Mouse (Mus musculus): ENCODE measurements around the gene Bloc1s1. TPM values are rescaled to one million over a fixed set of nuclear protein-coding genes. Genes with fewer than 3 reads are reported as not detected.

Gene Bloc1s1
- 315 and 318 TPM in 2 replicates for polyA plus RNA-seq (2012; rRNA removed)

DNA sequence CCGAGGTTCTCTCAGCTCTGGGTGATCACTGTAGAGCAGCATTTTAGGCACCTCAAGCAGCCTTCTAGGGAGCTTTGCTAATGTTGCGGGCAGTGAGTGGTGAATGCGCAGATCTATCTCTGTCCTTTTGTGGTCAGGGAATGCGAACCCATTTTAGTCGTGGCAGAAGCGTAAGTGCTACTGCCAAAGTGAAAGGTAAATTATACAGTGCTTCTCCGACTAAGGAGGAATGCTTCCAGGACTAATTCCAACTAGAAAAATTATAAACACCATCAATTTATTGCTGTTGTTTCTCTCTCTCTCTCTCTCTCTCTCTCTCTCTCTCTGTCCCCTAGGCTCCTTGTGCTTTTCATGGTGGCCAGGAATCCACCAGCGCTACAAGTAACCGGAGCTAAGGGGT is at the start of gene Bloc1s1:
Gene Bloc1s1, minus strand, starts transcription at position 101 of the 400 bp plus-strand sequence.

DNA sequence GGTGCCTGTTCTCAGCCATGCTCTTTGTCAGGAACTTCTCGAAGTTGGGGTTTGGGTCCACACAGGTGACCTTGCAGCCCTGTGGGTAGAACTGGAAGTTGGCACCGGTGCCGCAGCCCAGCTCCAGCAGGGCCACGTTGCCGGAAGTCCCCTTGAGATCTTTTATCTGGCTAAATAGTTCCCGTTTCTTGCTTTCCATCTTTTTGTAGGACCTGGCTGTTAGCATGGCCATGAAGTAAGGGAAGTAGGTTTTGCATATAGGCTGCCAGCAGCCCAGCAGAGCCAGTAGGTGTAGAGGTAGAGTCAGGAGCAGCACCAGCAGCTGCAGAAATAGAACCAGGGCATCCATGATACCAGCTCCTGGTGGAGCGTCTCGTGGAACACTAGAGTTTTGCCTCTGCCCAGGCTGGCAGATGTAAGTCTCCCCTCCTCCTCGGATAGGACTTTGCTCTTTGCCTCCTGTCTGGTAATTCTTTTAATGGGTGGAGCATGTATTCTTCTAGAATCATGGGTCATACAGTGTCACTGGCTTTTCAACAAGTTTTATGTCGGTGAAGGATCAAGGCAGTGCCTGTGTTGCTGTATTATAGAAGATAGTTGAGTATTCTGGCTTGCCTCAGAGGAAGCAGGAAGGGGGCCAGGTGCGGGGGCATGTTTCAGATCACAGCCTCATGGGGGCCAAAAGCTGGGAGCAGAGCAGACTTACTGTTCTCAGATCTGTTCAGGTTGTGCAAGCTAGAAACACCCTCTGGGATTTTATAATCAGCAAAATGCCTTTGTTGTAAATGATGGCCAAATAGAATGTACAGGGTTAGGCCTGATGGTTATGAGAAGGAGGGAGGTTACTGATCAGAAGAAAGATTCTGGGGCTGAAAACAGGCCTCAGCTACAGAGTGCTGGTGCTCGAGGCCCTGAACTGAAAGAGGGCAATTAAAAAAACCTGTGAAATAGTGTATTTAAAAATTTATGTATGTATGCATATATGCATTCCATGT is 37.1 kb upstream of the Bloc1s1 start, which contains the start of gene Mettl7b:
Gene Mettl7b, minus strand, starts transcription at position 399 of the 995 bp plus-strand sequence.

DNA sequence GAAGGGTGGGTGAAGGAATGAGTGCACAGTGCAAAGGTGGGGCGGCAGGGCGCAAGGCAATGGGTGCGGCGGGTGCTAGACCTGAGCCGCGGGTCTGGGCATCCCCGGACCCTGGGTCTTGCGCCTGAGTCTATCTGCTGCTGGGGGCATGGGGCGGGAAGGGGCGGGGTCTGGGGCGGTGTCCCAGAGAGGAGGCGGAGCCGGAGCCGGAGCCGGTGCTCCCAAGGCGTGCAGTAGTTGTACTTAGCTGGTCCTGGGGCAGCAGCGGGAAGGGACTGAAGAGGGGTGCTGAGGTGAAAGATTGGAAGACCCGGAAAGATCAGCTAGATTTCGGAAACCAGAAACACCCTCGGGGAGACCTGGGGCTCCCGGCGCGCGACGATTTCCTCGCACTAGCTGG is 9.7 kb upstream of the Bloc1s1 start, which contains the start of gene Itga7:
Gene Itga7, plus strand, starts transcription at position 245 of the 400 bp plus-strand sequence.

DNA sequence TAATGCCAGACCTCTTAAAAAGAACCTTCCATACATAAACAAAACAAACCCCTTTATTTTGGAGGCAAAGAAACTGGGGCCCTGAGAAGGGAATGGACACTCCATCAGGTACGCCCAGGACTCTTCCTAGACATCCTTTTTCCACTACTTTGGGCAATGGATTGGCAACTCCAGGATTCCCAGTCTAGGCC is 1.1 kb downstream of the Bloc1s1 start, which contains the start of gene Rdh5:
Gene Rdh5, minus strand, starts transcription at position 67 of the 191 bp plus-strand sequence.

DNA sequence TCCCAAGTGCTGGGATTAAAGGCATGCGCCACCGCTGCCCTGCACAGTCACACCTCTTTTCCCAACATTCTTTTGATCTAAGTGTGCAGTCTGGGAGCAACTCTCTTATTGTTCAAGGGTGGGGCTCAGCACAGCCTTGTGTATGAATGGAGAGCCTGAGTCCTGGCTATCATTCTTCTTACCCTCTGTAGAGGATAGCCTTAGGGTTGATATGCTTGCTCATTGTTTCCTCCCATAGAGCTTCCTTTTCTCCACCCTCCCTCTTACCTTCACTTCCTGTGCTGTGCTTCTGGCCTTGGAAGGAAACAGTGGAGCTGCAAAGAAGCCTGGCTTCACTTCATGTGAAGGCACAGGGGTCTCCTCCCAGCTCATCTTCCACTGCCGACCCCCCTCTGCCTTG is 23.1 kb downstream of the Bloc1s1 start, which contains the start of gene Cd63:
Gene Cd63, plus strand, starts transcription at position 292 of the 400 bp plus-strand sequence.

DNA sequence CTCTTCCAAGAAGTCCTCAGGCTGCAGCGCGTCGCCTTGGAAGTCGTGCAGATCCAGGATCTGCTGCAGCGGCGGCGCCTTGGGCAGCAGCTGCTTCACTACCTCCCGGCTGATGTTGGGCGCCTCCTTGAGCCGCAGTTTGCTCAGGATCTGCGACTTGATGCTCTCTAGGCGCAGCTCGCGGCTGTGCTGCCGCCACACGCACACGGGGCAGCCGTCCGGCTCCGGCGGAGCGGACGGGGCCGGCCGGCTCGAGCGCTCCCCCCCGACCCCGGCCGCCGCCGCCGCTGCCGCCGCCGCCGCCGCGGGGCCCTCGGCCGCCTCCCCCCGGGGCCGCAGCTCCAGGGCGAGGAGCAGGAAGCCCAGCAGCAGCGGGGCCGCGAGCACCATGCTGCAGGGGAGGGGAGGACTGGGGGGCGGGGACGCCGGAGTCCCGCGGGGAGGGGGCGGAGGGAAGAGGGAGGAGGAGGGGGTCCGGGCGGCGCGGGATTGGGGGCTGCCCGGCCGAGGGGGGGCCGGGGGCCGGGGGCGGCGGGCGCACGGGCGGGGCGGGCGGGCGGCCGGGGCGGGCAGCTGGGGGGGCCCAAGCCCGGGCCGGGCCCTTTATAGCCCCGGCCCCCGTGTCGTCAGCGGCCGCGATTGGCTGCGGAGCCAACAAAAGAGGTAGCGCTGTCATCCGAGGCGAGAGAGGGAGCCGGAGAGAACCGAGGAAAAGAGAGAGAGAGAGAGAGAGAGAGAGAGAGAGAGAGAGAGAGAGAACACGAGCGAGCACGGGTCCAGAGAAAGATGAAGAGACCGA is 32.3 kb downstream of the Bloc1s1 start, which contains the start of gene Gdf11:
Gene Gdf11, minus strand, starts transcription at position 423 of the 799 bp plus-strand sequence.

Other genes with a start within 250 kb of the Bloc1s1 start
- gene Suox, start 250.0 kb downstream of the Bloc1s1 start, polyA plus RNA-seq (2012; rRNA removed): 11.9 and 12.8 TPM in 2 replicates
- 99.1 and 109 TPM in 2 replicates for gene Rab5b, start 227.8 kb downstream of the Bloc1s1 start, polyA plus RNA-seq (2012; rRNA removed)
- 0.32 and 2.9 TPM in 2 replicates for gene Pmel, start 219.8 kb downstream of the Bloc1s1 start, polyA plus RNA-seq (2012; rRNA removed)
- 42.0 and 48.0 TPM in 2 replicates for gene Cdk2, start 219.0 kb downstream of the Bloc1s1 start, polyA plus RNA-seq (2012; rRNA removed)
- gene Dgka, start 179.2 kb downstream of the Bloc1s1 start, polyA plus RNA-seq (2012; rRNA removed): 9.1 and 13.5 TPM in 2 replicates
- 67.1 and 67.8 TPM in 2 replicates for gene Pym1, start 176.1 kb downstream of the Bloc1s1 start, polyA plus RNA-seq (2012; rRNA removed)
- gene Mmp19, start 133.1 kb downstream of the Bloc1s1 start, polyA plus RNA-seq (2012; rRNA removed): 0.69 and 0.94 TPM in 2 replicates
- 27.9 and 30.6 TPM in 2 replicates for gene Dnajc14, start 120.0 kb downstream of the Bloc1s1 start, polyA plus RNA-seq (2012; rRNA removed)
- 25.4 and 29.3 TPM in 2 replicates for gene Tmem198b, start 119.7 kb downstream of the Bloc1s1 start, polyA plus RNA-seq (2012; rRNA removed)
- gene Sarnp, start 106.7 kb downstream of the Bloc1s1 start, polyA plus RNA-seq (2012; rRNA removed): 110 and 120 TPM in 2 replicates
- gene Ormdl2, start 102.4 kb downstream of the Bloc1s1 start, polyA plus RNA-seq (2012; rRNA removed): 28.1 and 30.3 TPM in 2 replicates
- gene Gdf11, start 32.3 kb downstream of the Bloc1s1 start, polyA plus RNA-seq (2012; rRNA removed): 13.5 and 14.0 TPM in 2 replicates
- gene Cd63, start 23.0 kb downstream of the Bloc1s1 start, polyA plus RNA-seq (2012; rRNA removed): 92.6 and 159 TPM in 2 replicates
- gene Rdh5, start 1.1 kb downstream of the Bloc1s1 start, polyA plus RNA-seq (2012; rRNA removed): 17.9 and 20.8 TPM in 2 replicates
- 4.4 and 11.0 TPM in 2 replicates for gene Itga7, start 9.8 kb upstream of the Bloc1s1 start, polyA plus RNA-seq (2012; rRNA removed)
- gene Mettl7b, start 37.0 kb upstream of the Bloc1s1 start, polyA plus RNA-seq (2012; rRNA removed): not detected in 2 replicates
- gene Olfr9, start 65.4 kb upstream of the Bloc1s1 start, polyA plus RNA-seq (2012; rRNA removed): not detected in 2 replicates
- gene Olfr763, start 86.8 kb upstream of the Bloc1s1 start, polyA plus RNA-seq (2012; rRNA removed): not detected in 2 replicates
- gene Olfr764-ps1, start 115.9 kb upstream of the Bloc1s1 start, polyA plus RNA-seq (2012; rRNA removed): not detected in 2 replicates
- gene Olfr765, start 126.0 kb upstream of the Bloc1s1 start, polyA plus RNA-seq (2012; rRNA removed): not detected in 2 replicates
- gene Olfr766-ps1, start 144.9 kb upstream of the Bloc1s1 start, polyA plus RNA-seq (2012; rRNA removed): not detected in 2 replicates
- gene Olfr767, start 158.9 kb upstream of the Bloc1s1 start, polyA plus RNA-seq (2012; rRNA removed): not detected in 2 replicates
- not detected in 2 replicates for gene Olfr768, start 175.3 kb upstream of the Bloc1s1 start, polyA plus RNA-seq (2012; rRNA removed)
- not detected in 2 replicates for gene Olfr769, start 193.8 kb upstream of the Bloc1s1 start, polyA plus RNA-seq (2012; rRNA removed)
- gene Olfr770, start 215.0 kb upstream of the Bloc1s1 start, polyA plus RNA-seq (2012; rRNA removed): not detected in 2 replicates
- gene Olfr771, start 240.7 kb upstream of the Bloc1s1 start, polyA plus RNA-seq (2012; rRNA removed): not detected in 2 replicates

Data from central nervous system, embryonic 14 days (tissue).